Mouse (Mus musculus) gastrocnemius, adult 18-20 months (tissue): ENCODE results near the gene Mgat5b. TPM values are rescaled to one million over a fixed set of nuclear protein-coding genes. Genes with fewer than 3 reads are reported as not detected.

ENCODE experiments used
- DNase-seq: peaks from one replicate; pipeline ENCODE4 v3.0.0; 2021; ENCODE audit warnings: low spot score
- total RNA-seq, 2 experiments: library from RNA; stranded (reverse); gene quantifications; 2 replicates each; pipeline ENCODE4 v1.2.3; 2021

Mgat5b gene
- total RNA-seq, 2 experiments from 2014 or later, result not detected

- no peak for DNase-seq
Observed at GRCm38 (mm10) chr11:117030471-117031101, 111.9 kb downstream of the Mgat5b start.

DNA sequence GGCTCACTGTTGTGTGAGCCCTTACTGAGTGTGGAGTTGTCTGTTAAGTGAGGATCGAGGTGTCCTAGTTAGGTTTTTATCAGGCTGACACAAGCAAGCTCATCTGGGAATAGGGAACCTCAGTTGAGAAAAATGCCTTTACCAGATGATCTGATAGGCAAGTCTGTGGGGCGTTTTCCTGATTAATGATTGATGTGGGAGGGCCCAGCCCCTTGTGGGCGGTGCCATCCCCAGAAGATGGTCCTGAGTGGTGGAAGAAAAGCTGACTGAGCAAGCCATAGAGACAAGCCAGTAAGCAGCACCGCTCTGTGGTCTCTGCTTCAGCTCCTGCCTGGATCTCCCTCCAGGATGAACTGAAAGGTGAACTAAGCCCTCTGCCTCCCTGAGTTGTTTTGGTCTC is 112.6 kb downstream of the Mgat5b start:
- DNase-seq, result no peak

GRCm38 (mm10) chr11:117035661-117036336 is 117.1 kb downstream of the Mgat5b start:
- DNase-seq, result no peak

Other genes starting within 250 kb of the Mgat5b start
- not detected for gene St6galnac1, start 143.4 kb upstream of the Mgat5b start, total RNA-seq
- gene Mxra7, start 90.8 kb upstream of the Mgat5b start, total RNA-seq, result 1 to 10 TPM; 5.2 to 8.2 TPM
- gene Mettl23, start 75.6 kb upstream of the Mgat5b start, total RNA-seq, result 10 to 100 TPM; 40.1 to 41.4 TPM
- 10 to 100 TPM; 18.4 to 28.1 TPM for gene Jmjd6, start 75.4 kb upstream of the Mgat5b start, total RNA-seq
- gene Mfsd11, start 66.4 kb upstream of the Mgat5b start, total RNA-seq, result 10 to 100 TPM; 19.1 to 26.2 TPM
- gene Srsf2, start 65.8 kb upstream of the Mgat5b start, total RNA-seq, result 10 to 100 TPM; 68.0 to 72.0 TPM
- 10 to 100 TPM; 52.1 to 53.3 TPM for gene Sec14l1, start 196.3 kb downstream of the Mgat5b start, total RNA-seq